ENCODE assay signal across 8 mouse cellular contexts in genomic region chr12:80757751-80758558, GRCm38 (mm10). TPM values are rescaled to one million over a fixed set of nuclear protein-coding genes. Genes with fewer than 3 reads are reported as not detected.
DNase-seq lines count a peak whose midpoint lies in the region; ATAC-seq and TF ChIP-seq lines count a peak whose summit lies in the region.

No protein-coding gene starts in this region.

- TF ChIP-seq POLR2A in bone marrow macrophage, adult 2 months (IDR thresholded peaks at IDR 0.05; ENCODE audit: borderline replicate concordance, low read depth, low read length) = no peak

- H3K4me3 ChIP-seq in bone marrow macrophage, adult 2 months (ENCODE audit: insufficient read depth, low read length) = peak overlapping the region; percentile 62
- H3K4me3 ChIP-seq in forebrain, embryonic 12.5 days (replicated peaks) = peak overlapping the region; percentile 66
- H3K4me3 ChIP-seq in limb, embryonic 13.5 days = peak overlapping the region; percentile 64
- H3K4me3 ChIP-seq in midbrain, embryonic 14.5 days (replicated peaks; ENCODE audit: low read depth, low read length) = peak overlapping the region; percentile 64

- H3K27me3 ChIP-seq in forebrain, embryonic 12.5 days = peaks cover 16% of the 10 kb centered on the region
- peaks cover 78% of the 10 kb centered on the region for H3K27me3 ChIP-seq in limb, embryonic 13.5 days
- no peaks in the 10 kb centered on the region for H3K27me3 ChIP-seq in midbrain, embryonic 14.5 days (ENCODE audit: control insufficient read depth, insufficient read depth, low read length)

- H3K9ac ChIP-seq in forebrain, embryonic 12.5 days = 0 out of 2 replicates have a peak overlapping the region, but pooled peaks have one; percentile 12
- H3K9ac ChIP-seq in limb, embryonic 13.5 days = peak overlapping the region; percentile 64
- H3K9ac ChIP-seq in midbrain, embryonic 14.5 days (replicated peaks; ENCODE audit: low read length) = 0 out of 2 replicates have a peak overlapping the region, but pooled peaks have one; percentile 9

- peak; percentile 51 for DNase-seq in CD4-positive helper T cell, adult 2 months (ENCODE audit: low read depth, low spot score)
- DNase-seq in heart, postnatal 4 days = peak; percentile 65
- peak; percentile 51 for DNase-seq in midbrain, embryonic 14.5 days
- DNase-seq in thymus, postnatal 0 days (ENCODE audit: low spot score) = peak; percentile 32
- no peak for DNase-seq in layer of hippocampus, postnatal 14 days (ENCODE audit: low spot score in 2 of 2)

- no peaks in the 10 kb centered on the region for H3K4me1 ChIP-seq in bone marrow macrophage, adult 2 months (ENCODE audit: control insufficient read depth, insufficient read depth, low read length)
- H3K4me1 ChIP-seq in forebrain, embryonic 12.5 days = peaks cover 24% of the 10 kb centered on the region
- H3K4me1 ChIP-seq in limb, embryonic 13.5 days = peaks cover 28% of the 10 kb centered on the region
- H3K4me1 ChIP-seq in midbrain, embryonic 14.5 days (ENCODE audit: control insufficient read depth, insufficient read depth, low read length) = peaks cover 7% of the 10 kb centered on the region; the same call in 1 of the 2 replicates

- no peak for TF ChIP-seq CTCF in bone marrow macrophage, adult 2 months (IDR thresholded peaks at IDR 0.05; ENCODE audit: low read depth, low read length)

- whole genome bisulfite sequencing in forebrain, embryonic 12.5 days = 40% methylated on average over 116 of the region's 122 CpGs
- under 1% methylated on average over 119 of the region's 122 CpGs for WGBS in limb, embryonic 13.5 days
- WGBS in midbrain, embryonic 14.5 days = 40% methylated on average over 122 of the region's 122 CpGs

- ATAC-seq in forebrain, embryonic 12.5 days (ENCODE audit: low FRiP score) = no peak
- peak; percentile 79 for ATAC-seq in limb, embryonic 13.5 days (ENCODE audit: low FRiP score, low read depth)
- no peak for ATAC-seq in midbrain, embryonic 14.5 days (ENCODE audit: low FRiP score, low TSS enrichment)

- H3K9me3 ChIP-seq in forebrain, embryonic 12.5 days = peaks cover 42% of the 10 kb centered on the region
- no peaks in the 10 kb centered on the region for H3K9me3 ChIP-seq in limb, embryonic 13.5 days
- H3K9me3 ChIP-seq in midbrain, embryonic 14.5 days (ENCODE audit: control insufficient read depth, low read length) = peaks cover 41% of the 10 kb centered on the region

- H3K27ac ChIP-seq in bone marrow macrophage, adult 2 months (ENCODE audit: insufficient read depth, low read depth, low read length) = no peak overlapping the region
- H3K27ac ChIP-seq in forebrain, embryonic 12.5 days = 0 out of 2 replicates have a peak overlapping the region, but pooled peaks have one; percentile 8
- H3K27ac ChIP-seq in limb, embryonic 13.5 days = no peak overlapping the region
- peak overlapping the region; percentile 97 for H3K27ac ChIP-seq in midbrain, embryonic 14.5 days (replicated peaks; ENCODE audit: low read depth, low read length)

- peaks cover 62% of the 10 kb centered on the region for H3K36me3 ChIP-seq in forebrain, embryonic 12.5 days (replicated peaks)
- no peaks in the 10 kb centered on the region for H3K36me3 ChIP-seq in limb, embryonic 13.5 days
- H3K36me3 ChIP-seq in midbrain, embryonic 14.5 days (ENCODE audit: control insufficient read depth, insufficient read depth, low read length) = peaks cover 58% of the 10 kb centered on the region

- H3K4me2 ChIP-seq in forebrain, embryonic 12.5 days = peak overlapping the region; percentile 69
- peak overlapping the region; percentile 98 for H3K4me2 ChIP-seq in limb, embryonic 13.5 days (replicated peaks)
- H3K4me2 ChIP-seq in midbrain, embryonic 14.5 days (ENCODE audit: low read length) = peak overlapping the region; percentile 73

RNA-seq across cellular contexts. Expression of gene Ccdc177, which starts 2.5 kb away (rescaled TPM):
- not detected in 2 replicates for polyA plus RNA-seq in bone marrow macrophage, adult 2 months (2012; ENCODE audit: insufficient read depth, insufficient read length, missing spikeins)
- polyA plus RNA-seq in forebrain, embryonic 12.5 days (2016; fragmentation: Nextera tagmentation; extraction: Ambion mirVana) = 6.2 and 7.8 TPM in 2 replicates
- under 1 TPM; 0.05 to 0.10 TPM for total RNA-seq in heart, postnatal 4 days (2021)
- polyA plus RNA-seq in limb, embryonic 13.5 days (2015; fragmentation: Nextera tagmentation; extraction: Ambion mirVana) = 0.06 and 0.14 TPM in 2 replicates
- polyA plus RNA-seq in midbrain, embryonic 14.5 days (2014; fragmentation: Nextera tagmentation; extraction: Ambion mirVana) = 8.5 and 8.8 TPM in 2 replicates
- polyA plus RNA-seq in thymus, postnatal 0 days (2015; fragmentation: Nextera tagmentation; extraction: Ambion mirVana) = 0.03 TPM in 1 of 2 replicates, not detected in the other
- total RNA-seq in layer of hippocampus, postnatal 14 days (2021) = 10 to 100 TPM; 18.5 to 18.7 TPM

RNA-seq across cellular contexts. Expression of gene Susd6, which starts 32.4 kb away (rescaled TPM):
- 144 and 157 TPM in 2 replicates for polyA plus RNA-seq in bone marrow macrophage, adult 2 months (2012; ENCODE audit: insufficient read depth, insufficient read length, missing spikeins)
- polyA plus RNA-seq in forebrain, embryonic 12.5 days (2016; fragmentation: Nextera tagmentation; extraction: Ambion mirVana) = 19.5 and 21.2 TPM in 2 replicates
- total RNA-seq in heart, postnatal 4 days (2021) = 10 to 100 TPM; 46.3 to 49.6 TPM
- polyA plus RNA-seq in limb, embryonic 13.5 days (2015; fragmentation: Nextera tagmentation; extraction: Ambion mirVana) = 14.3 and 15.7 TPM in 2 replicates
- polyA plus RNA-seq in midbrain, embryonic 14.5 days (2014; fragmentation: Nextera tagmentation; extraction: Ambion mirVana) = 8.8 and 14.3 TPM in 2 replicates
- 21.0 and 21.1 TPM in 2 replicates for polyA plus RNA-seq in thymus, postnatal 0 days (2015; fragmentation: Nextera tagmentation; extraction: Ambion mirVana)
- 10 to 100 TPM; 54.3 TPM for total RNA-seq in layer of hippocampus, postnatal 14 days (2021)

Comparison
In these comparisons a context has a peak if more than half of its experiments do, and no peak if none do; other contexts are left out.
1. DNase-seq: peak in CD4-positive helper T cell, adult 2 months (single experiment), heart, postnatal 4 days (single experiment), midbrain, embryonic 14.5 days (single experiment) and thymus, postnatal 0 days (single experiment); none in layer of hippocampus, postnatal 14 days (0 of 2).
2. H3K27ac ChIP-seq: peak in forebrain, embryonic 12.5 days (single experiment) and midbrain, embryonic 14.5 days (single experiment); none in bone marrow macrophage, adult 2 months (single experiment) and limb, embryonic 13.5 days (single experiment).
3. H3K9ac ChIP-seq: peak in every context shown above with its lines; median percentile 64 in limb, embryonic 13.5 days; 12 in forebrain, embryonic 12.5 days; 9 in midbrain, embryonic 14.5 days.
4. Peak in every context shown above with its lines, with median percentiles within 50 percentile points of each other: H3K4me3 ChIP-seq and H3K4me2 ChIP-seq.